Mouse (Mus musculus) kidney, adult 8-10 months (tissue): ENCODE measurements around the gene Txndc5.

ENCODE experiments used
- DNase-seq, 2 experiments: peaks; one replicate each; pipeline ENCODE4 v3.0.0; 2022

Gene Txndc5

GRCm38 (mm10) chr13:38528687-38529294, at the start of gene Txndc5:
TSS of gene Txndc5 (minus strand) at chr13:38528824.
- DNase-seq: peak in 1 of 2 experiments; percentile 23

DNA sequence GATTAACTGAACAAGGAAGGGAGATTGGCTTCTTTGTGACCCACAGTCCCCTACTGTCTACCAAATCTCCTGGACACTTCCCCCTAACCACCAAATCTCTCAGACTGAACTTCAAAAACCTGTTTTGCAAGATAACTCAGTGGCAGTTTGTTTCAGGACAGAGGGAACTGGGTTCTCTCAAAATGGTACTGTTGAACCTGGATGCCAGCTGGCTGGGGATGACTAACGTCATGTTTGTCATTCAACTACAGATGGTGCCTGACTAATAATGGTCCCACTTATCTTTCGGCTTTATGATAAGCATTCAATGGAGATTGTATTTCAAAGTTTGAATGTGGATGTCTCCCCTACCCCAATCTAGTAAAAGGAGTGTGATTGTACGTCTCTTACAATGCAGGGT, 46.0 kb upstream of the Txndc5 start:
- DNase-seq: no peak

- no peak for DNase-seq
These were observed 44.7 kb upstream of the Txndc5 start for GRCm38 (mm10) chr13:38573281-38573680.

DNA sequence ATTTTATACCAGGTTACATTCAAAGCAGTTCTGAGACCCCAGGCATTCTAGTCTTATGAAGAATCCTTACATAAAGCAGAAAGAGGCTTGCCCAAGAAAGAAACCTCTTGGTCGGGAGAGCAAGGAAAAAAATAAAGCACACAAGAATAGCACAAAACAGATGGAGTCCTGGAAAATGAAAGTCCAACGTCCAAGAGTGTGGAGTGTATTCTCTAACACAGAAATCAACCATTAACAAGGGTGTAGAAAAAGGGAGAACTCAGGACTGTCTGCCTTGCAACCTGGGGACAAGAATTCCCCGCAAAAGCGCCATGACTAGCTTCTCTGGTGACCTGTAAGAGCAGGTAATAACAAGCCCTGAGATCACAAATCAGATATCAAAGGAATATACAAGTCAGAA, 36.6 kb upstream of the Txndc5 start:
- DNase-seq: peak; percentile 30 to 50

DNA sequence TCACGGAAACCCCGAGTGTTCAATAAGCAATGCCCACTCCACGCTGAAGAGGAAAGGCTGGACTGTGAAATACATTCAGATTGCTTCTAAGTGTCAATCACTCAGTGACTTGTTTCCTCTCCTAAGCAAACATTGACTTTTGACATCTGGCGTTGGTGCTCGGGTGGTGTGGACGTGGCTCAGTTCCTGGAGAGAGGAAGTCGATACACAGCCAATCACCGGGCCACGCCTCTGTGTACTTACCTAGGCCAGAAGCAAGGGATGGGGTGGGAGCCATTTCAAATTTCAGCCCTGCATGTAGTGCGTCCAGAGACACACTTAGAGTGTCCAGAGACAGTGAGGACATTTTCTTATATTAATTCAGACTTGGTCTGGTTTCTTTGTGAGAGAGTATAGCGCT, 26.0 kb upstream of the Txndc5 start:
- no peak for DNase-seq

GRCm38 (mm10) chr13:38554210-38554609, 25.6 kb upstream of the Txndc5 start:
- no peak for DNase-seq

DNA sequence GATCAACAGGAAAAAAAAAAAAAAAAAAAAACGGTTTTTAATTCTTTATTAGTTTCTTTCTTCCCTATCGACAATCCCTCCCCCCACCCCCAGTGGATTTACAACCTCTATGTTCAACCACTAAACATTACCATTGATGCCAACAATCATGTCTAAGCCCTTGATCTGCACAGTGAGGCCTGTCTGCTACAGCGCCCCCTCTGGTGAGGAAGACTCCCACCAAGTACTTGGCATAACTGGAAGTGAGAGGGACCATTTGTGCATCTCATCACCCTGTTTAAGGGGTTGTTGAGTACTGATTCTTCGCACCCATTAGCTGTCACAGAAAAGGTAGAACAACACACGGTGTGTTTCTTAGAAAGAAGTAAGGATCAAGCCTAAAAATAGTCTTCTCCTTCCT, 20.1 kb upstream of the Txndc5 start:
- DNase-seq: no peak

GRCm38 (mm10) chr13:38547717-38548116, 19.1 kb upstream of the Txndc5 start:
- DNase-seq: no peak

DNA sequence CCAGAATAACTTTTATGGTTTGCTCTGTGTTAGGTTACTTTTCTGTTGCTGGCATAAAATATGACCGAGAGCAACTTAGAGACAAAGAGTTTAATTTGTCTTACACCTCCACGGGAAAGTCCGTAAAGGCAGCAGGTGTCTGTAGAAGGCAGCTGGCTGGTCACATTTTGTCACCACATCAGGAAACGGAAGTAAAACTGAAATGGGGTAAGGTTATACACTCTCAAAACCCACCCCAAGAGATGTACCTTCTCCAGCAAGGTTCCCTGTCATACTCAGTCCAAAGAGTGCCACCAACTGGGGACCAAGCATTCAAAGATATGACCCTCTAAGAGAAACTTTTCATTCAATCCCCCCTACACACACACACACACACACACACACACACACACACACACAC, 18.1 kb upstream of the Txndc5 start:
- no peak for DNase-seq

GRCm38 (mm10) chr13:38545460-38545859, 16.8 kb upstream of the Txndc5 start:
- DNase-seq: no peak

- DNase-seq: no peak
These were observed 16.3 kb upstream of the Txndc5 start for GRCm38 (mm10) chr13:38544769-38545445.

DNA sequence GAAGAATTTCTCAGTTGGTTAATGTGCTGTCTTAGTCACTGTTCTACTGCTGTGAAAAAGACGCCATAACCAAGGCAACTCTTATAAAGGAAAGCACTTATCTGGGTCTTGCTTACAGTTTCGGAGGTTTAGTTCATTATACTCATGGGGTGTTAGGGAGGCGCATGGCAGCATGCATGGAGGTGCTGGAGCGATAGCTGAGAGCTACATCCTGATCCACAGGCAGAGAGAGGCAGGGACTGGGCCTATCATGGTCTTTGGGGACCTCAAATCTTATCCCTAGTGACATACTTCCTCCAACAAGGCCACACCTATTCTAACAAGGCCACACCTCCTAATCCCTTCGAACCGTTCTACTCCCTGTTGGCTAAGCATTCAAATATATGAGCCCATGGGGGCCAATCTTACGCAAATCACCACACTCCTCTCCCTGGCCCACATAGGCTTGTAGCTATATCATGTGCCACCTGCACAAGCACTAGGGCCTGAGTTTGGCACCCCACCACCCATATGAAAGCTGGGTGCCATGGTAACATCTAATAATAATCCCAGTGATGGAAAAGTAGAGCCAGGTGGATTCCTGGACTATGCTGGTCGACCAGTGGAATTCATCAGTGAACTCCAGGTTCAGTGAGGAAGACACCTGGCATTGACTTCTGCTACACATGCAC, 15.0 kb upstream of the Txndc5 start:
- no peak for DNase-seq

DNA sequence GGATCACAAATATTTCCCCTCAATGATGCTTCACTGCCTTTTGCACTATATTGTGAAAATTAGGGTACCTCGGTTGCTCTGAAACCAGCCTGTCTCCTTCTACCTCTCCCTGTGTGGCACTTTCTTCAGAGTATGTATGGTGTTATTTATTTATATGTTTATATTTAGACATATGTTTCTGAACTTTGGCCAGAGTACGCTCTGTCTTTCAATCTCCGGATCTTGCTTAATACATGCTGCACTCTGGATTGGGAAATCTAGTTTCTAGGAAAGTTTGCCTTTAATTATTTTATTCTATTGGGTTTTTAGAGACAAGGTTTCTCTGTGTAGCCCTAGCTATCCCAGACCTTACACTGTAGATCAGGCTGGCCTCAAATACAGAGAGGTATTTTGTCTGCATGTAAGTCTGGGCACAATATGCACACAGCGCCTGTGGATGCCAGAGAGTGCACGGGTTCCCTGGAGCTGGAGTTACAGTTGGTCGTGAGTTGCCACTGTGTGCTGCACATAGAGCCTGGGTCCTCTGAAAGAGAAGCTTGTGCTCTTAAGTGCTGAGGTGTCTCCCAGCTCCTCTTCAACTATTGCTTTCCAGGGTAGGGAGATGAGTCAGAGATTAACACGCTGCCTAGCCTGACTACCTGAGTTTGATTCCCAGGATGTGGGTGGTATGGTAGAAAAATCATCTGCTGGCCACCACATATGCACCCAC, 10.7 kb upstream of the Txndc5 start:
- no peak for DNase-seq

DNA sequence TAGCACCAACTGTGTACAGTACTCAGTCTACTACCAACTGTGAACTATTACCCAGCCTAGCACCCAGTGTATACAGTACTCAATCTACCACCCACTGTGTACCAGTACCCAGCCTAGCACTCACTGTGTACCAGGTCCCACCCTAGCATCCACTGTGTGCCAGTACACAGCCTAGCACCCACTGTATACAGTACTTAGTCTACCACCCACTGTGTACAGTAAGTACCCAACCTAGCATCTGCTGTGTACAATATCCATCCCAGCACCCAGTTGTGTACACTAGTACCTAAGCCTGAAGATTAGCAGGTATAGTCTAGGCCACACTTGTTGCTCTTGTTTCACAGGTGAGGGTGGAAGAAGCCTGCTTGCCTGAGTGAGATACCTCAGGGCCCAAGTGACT, 8.9 kb upstream of the Txndc5 start:
- no peak for DNase-seq

GRCm38 (mm10) chr13:38534731-38535130, 6.1 kb upstream of the Txndc5 start:
- no peak for DNase-seq

DNA sequence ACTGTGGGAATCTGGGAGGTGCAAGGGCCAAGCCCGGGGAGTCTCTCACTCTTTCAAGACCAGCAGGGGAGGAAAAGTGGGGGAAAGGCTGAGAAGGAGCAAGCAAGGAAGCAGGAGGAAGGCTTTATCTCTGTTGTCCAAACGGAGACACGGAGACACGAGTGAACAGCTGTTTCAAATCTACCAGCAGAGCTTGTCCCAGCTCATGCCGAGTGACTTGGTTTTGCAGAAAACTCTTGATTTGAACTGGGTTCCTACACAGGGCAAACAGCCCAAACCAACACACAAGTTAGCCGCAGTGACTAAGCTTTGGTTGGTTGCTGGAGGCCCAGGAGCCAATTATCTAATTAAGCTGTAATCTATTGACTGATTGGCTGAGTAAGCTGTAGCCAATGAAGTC, 5.4 kb upstream of the Txndc5 start:
- no peak for DNase-seq

- no peak for DNase-seq
These were observed 4.8 kb upstream of the Txndc5 start for GRCm38 (mm10) chr13:38533461-38533860.

DNA sequence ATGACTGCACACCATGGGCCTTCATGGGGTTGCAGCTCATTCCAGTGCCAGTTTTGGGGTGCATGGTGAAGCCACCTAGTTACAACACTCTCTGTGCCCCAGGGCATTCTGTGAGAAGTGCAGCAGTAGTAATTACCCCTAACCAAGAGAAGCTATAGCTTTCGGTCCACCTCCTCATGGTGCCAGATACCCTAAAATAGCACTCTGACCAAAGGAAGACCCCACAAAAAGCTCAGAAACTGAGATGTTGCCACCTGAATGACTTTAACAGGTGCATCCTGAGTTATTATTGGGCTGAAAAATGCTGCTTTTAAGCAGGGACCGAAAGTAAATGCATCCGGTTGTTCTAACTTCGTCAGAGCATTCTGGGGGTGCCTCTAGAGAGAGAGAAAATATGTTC, 2.9 kb upstream of the Txndc5 start:
- no peak for DNase-seq

GRCm38 (mm10) chr13:38529576-38529975, 952 bp upstream of the Txndc5 start:
- no peak for DNase-seq

DNA sequence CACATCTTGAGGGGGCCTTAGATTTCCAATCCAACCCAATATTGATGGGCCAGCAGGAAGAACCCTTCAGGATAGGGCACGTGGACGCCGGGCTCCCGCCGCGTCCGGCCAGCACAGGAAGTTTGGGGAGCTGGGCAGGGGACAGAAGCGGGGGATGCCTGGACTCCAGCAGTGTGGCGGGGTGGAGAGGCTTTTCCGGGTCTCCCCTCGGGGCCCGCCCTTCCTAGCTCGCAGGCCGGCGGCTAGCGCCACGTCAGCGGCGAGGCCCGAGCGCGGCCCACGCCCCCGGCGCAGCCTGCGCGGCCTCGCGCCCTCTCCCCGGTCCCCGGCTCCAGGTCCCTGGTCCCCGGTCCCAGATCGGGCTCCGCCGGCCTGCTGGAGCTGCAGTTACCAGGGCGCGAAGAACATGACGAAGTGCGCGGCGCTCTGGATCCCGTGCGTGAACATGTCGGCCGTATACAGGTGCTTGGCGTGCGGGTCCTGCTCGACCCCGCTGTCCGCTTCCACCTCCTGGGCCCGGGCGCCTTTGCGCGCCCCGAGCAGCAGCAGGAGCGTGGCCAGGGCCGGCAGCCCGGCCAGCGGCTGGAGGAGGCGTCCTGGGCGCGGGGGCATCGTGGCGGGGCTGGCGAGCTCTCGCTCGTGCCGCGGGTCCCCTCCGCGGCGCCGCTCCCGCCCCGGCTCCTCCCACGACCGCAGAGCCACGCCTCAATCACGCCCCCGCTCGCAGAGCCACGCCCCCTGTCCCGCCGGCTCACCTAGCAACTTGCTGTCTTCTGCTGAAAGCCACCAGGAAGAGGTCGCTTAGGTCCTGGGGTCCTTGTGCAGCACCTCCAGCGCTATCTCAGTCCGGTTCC, 600 bp downstream of the Txndc5 start:
- DNase-seq: peak; percentile 83 to 90

DNA sequence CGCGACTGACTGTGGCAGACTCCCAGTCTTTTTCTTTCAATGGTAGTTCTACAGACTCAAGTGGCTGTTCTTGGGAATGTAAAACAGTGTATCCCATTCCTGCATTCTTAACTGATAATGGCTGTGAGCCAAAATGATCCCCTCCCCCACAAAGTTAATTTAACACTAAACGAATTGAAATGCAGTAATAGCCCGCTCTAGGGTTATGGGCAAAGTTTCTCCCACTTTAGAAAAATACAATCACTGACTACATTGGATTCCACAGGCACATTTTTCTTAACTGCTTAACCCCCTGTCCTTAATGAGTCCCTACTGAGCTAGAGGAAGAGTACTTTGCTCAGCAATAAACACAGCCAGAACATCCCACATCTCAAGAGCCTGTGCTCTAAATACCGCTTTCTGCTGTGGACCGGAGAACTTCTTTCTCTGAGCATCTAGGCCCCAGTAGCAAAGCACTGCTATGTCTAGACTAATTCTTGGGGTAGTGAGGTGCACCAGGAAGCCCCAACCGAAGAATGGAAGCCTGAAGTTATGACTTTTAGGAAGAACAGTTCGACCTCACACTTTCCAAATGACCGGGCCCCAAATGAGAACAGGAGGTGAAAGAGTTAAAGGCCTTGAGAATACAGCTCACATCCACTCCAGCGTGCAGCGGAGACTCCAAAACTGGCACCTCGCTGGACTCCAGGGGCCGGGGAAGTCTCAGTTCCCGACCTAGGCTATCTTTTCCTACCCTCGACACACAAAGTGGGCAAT, 1.4 kb downstream of the Txndc5 start:
- peak; percentile 56 to 85 for DNase-seq

- DNase-seq: peak; percentile 31 to 46
These were observed 2.5 kb downstream of the Txndc5 start for GRCm38 (mm10) chr13:38526116-38526515.
